Mouse (Mus musculus) induced T-regulatory cell, adult 2 months (primary cell): ENCODE measurements at regions not wholly inside any gene's neighbourhood (a gene's known extent, or its start where the extent isn't known, plus 50 kb on each side); places are given as distances from the start of the nearest gene placed in this dataset.

Experiments
- DNase-seq: peaks from one replicate; pipeline ENCODE4 v3.0.0-alpha.2; 2012; ENCODE audit warnings: low read depth

DNA sequence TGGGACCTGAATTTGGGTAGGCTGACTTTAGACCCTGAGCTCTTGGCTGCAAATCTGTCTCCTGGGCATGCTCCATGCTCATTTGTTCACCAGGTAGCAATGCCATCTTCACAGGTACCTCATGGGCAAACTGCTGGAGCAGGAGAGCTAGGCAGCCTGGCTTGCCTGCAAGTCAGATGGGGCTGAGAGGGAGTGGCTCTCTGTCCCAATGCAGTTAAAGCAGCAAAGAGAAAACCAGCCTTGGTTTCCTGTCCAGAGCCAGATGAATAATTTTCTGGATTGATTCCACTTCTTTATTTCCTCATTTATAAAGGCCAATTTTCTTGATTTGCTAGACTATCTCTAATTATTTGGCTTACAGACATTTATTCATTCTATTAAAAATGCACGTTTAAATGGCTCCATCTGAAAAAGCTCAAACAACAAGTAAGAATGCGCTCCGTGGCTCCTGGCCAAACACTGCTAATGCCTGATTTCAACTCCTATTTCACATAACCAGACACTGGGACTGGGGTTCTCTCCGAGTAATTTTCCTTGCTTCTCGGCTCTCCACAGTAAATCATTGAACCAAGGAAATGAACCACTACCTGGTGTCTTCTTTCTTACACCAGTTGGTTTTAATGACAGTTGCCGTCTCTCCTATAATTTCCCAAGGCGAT, 60.5 kb downstream of the Rsl24d1 start:
- DNase-seq = no peak

DNA sequence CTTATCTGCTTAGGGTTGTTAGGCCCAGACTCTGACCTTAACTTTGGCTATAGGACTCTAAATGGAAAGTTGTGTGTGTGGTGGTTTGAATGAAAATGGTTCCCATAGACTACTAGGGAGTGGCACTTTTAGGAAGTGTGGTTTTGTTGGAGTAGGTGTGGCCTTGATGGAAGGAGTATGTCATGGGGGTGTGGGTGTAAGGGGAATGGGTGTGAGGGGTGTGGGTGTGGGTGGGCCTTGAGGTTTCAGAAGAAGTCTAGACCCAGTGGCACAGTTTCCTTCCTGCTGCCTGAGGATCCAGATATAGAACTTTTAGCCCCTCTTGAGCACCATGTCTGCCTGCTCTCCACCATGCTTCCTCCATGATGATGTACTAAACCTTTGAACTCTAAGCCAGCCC, 63.4 kb downstream of the Rsl24d1 start:
- no peak for DNase-seq

GRCm38 (mm10) chr9:73183356-73183755, 70.1 kb downstream of the Rsl24d1 start:
- DNase-seq = no peak

GRCm38 (mm10) chr9:73184908-73185307, 71.7 kb downstream of the Rsl24d1 start:
- DNase-seq = no peak

DNA sequence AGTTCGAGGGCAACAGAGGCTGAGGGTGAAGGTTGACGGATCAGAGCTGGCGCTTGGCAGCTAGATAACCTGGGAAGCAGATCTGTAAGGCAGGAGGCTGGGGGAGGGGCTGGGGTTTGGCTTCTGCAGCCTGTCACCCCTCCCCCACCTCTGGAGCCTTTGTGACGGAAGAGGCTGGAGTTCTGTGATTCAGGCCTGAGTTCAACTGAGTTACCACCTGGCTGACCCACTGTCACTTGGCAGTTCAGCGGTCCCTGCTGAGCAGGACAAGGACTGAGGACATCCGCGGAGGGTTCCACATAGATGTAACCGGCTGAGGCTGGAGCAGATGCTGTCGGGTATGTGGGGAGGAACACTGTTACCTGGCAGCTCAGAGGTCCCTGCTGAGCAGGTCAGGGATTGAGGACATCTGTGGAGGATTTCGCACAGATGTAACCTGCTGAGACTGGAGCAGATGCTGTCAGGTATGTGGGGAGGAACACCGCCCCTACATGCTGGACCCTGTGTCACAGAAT, 79.1 kb downstream of the Rsl24d1 start:
- DNase-seq = no peak

DNA sequence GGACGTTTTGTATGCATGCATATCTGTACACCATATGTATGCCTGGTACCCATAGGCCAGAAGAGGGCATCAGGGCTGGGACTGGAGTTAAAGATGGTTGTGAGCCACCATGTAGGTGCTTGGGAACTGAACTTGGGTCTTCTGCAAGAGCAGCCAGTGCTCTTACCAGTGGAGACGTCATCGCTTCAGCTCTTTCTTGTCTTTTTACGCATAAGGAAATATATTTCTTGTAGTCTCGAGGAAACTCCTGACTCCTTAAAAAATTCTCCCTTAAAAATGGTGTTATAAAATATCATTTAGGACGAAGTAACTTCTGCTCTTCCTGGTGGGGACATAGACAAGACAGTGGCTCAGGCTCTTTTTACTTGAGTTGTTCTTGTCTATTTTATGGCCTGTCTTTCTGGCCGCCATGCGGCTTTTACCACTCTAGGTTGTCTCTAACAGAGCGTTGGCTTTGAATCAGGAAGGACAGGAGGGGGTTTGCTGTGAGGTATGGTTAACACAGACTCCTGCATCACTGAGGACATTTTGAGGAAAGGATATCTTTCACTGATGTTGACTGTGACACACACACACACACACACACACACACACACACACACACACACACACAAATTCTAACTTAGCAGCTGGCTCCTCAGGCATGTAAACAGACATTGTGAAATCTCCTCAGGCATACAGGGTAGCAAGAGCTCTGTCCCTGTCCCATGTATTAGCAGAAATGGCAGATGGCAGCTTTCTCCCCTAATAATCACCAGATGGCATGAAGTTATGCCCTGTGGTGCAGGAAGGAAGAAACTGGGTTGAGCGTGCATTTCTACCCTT, 85.2 kb downstream of the Rsl24d1 start:
- no peak for DNase-seq

DNA sequence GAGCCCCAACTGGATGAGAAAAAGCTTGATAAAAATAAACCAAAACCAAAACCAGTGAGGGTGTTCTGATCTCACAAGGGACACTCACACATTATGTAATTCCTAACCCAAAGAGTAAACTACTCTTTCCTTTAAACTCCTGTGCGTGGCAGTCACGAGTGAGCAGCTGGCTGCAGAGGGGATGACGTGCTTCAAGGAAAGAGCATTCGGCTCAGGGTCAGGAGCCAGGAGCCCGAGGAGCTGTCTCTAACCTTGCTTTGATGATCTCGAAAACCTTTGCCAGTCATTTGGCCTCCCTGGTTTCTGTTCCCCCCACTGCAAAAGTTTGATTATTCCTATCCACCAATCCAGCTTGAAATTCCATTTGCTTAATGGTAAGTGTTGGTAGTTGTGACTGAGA, 109.9 kb downstream of the Rsl24d1 start:
- no peak for DNase-seq

DNA sequence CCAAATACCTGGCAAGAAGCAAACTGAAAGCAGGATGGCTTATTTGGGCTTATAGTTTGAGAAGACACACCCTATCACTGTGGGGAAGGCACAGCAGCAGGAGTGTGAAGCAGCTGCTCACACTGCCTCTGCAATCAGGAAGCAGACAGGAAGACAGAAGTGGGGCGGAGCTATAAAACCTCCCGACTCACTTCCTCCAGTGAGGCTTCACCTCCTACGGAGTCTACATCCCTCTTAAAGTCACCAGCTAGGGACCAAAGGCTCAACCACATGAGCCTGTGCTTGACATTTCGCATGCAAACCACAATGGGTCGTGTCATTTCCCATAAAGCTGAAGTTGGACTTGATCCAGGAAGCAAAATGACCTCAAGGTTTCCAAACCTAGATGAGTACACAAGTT, 127.0 kb downstream of the Rsl24d1 start:
- peak; percentile 12 for DNase-seq

DNA sequence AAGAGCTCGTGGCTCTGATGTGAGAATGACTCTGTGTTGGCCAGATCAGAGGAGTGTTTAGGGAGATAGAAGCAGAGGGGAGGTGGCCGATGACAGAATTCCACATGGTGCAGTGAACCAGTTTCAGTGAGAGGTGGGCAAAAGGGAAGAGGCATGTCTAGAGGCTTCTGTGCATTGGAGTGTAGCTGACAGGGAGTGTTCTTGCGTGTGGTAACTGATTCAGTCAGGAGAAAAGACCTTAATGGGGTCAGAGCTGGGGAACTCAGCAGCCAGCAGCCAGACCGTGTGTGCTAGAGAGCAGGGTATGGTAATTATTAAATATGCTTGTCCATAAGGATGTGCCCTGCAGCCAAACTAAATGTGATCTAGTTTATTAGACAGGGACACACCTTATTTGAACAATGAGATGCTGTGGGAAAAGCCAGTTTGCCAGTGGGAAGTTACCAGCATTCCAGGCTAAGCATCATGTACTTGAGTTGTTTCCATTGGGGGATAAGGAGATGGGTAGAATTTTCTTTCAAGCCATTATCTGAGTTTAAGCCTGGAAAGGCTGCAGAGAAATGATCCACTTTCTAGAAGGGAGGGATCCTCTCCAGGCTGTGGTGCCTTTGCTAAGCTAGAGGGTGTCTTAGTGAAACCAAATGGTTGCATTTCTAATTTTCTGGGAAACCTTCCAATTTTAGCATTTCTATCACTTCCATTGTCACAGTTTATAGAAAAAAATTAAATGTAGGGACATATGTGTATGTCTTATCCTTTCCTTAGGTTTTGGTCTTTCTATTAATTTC, 129.5 kb downstream of the Rsl24d1 start:
- no peak for DNase-seq

DNA sequence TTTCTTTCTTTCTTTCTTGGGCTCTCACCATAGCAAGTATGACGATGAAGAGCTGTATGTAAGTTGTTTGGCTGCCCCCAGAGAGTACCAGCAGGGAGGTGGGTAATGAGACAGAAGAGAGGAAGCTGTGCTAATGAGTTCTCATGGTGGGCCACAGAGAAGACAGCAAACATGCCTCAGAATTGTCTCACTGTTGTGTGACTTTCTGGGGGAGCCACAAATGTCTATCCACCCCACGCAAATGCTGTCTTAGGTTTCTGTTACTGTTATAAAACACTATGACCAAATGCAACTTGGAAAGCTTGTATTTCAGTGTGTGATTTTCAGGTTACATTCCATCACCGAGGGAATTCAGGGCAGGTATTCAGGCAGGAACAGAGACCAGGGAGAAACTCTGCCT, 131.0 kb downstream of the Rsl24d1 start:
- no peak for DNase-seq

- no peak for DNase-seq
Measured at GRCm38 (mm10) chr9:73245524-73245923, 132.3 kb downstream of the Rsl24d1 start.

DNA sequence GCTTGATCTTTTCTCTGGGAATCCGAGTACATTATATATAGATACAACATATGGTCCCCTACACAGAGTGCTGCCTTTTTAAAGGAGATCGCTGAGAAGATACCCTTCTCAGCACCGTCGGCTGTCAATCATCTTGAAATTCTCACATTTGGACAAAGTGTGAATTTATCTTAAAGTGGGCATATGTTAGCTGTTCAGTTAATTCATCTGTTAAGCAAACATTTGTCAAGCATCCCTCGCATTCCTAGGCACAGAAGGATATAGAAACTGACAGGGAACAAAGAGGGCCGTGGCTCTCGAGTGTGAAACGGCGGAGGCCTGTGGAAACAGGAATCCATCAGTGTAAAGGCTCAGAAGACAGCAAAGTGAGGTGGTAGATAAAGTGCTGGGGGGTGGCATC, 144.9 kb downstream of the Rsl24d1 start:
- DNase-seq = no peak

DNA sequence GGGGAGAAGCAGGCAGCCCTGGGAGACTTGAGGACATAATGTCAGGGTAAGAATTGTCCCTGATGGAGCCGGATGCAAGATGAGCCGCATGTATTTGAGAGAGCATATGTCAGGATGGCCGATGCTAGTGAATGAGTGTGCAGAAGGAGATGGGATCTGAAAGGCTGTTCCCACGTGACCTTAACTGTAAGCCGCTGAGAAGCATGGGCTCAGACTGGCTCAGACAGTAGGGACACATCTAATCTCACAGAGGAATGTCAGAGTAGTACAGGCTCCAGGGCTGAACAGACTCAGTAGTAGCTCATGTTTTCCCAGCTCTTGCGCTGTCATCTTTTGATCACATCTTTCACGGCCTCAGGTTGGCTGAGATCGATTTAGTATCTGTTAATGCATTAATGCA, 145.4 kb downstream of the Rsl24d1 start:
- no peak for DNase-seq

- DNase-seq = no peak
Measured at GRCm38 (mm10) chr9:73262711-73263110, 149.5 kb downstream of the Rsl24d1 start.

GRCm38 (mm10) chr9:73270249-73270648, 157.0 kb downstream of the Rsl24d1 start:
- no peak for DNase-seq

DNA sequence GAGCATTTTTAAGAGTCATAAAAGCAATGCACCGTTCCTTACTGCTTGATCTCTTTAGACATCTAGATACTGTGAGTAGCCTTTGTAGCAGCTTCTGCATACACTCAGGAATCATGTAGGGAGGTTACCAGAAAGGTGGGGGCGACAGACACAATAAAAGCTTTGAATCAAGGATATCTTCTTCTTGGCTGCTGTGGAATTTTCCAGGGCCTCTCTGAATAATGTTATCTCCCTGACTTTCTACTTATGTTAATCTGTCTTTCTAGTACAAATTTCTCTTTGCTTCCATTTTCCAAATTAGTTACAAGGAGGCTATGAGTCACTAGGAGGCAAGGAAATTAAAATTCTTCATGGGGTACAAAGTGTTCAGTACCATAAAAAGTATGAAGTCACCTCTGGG, 159.4 kb downstream of the Rsl24d1 start:
- DNase-seq = no peak

- no peak for DNase-seq
Measured at GRCm38 (mm10) chr9:73273681-73274080, 160.5 kb downstream of the Rsl24d1 start.

- DNase-seq = no peak
Measured at GRCm38 (mm10) chr9:73275671-73276070, 162.4 kb downstream of the Rsl24d1 start.

DNA sequence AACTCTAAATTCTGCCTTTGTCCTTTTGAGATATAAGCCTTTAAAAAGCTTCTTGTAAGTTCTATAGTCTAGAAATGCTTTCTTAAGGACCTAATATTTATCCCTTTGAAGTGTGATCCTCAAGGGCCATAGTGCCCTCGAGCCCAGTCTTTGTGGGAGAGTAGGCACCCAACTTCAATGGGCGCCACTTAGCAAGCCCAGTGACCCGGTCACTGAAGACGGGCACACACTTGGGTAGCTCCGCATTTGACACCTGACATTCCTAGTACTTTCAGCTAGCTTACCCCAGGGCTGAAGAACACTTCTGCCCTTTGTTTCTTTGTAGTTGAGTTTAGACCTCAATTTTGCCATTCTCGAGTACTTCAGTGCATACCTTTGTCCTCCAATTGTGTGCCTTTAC, 182.1 kb downstream of the Rsl24d1 start:
- no peak for DNase-seq

DNA sequence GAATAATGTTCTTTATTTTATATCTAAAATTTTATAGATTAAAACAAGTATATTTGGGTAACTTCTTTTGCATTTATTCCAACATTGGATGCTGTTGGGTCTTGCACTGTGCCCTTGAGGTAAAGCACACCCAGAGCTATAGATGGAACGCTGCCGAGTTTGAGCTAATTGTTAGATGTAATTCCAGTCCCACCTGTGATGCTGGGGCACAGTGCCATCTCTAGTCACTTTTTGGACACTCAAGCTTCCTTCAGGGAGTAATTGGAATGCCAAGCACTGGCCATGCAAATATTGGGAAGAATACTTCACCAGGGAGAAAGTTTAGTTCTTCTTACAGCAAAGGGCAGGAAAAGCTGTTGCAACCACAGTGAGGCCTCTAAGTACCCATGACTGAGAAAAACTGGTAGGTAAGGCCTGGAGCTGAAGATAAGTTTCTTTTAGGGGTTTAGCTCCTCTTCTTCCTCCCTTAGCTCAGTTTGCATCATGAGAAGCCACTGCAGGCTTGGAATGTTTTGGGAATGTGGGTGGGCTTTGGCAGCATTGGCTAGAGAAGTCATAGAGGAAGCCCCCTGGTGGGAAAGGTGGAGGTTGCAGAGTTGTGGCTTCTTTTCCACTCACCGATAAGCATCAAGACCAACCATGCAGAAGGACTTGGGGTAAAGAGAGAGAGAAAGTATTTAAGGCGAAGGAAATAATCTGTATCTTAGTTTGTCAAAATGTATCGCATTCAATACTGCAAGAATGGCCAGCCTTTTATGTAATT, 189.1 kb downstream of the Rsl24d1 start:
- DNase-seq = no peak

DNA sequence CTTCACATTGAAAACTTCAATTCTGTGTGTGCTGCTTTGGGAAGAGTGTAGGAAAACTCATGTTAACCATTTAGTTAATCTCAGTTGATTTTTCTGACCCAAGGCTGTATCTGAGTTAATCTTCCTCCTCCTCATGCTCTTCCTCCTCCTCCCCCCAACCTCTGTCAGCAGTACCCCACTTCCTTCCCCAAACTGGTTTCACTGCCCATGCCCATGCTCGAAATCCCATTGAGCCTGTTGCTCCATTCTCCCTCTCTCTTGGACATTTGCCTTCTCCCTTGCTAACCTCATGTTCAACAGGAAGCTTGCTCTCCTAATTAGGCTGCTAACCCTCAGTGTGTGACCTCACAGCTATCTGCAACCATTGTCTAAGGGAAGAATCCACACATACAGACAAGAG, 203.8 kb downstream of the Rsl24d1 start:
- DNase-seq = no peak
